Mouse (Mus musculus): ENCODE data around the gene Smad5. TPM values are rescaled to one million over a fixed set of nuclear protein-coding genes. Genes with fewer than 3 reads are reported as not detected.

Gene Smad5
- total and polyA plus RNA-seq, 3 experiments = 8.0 to 11.3 TPM; not detected in 1

DNA sequence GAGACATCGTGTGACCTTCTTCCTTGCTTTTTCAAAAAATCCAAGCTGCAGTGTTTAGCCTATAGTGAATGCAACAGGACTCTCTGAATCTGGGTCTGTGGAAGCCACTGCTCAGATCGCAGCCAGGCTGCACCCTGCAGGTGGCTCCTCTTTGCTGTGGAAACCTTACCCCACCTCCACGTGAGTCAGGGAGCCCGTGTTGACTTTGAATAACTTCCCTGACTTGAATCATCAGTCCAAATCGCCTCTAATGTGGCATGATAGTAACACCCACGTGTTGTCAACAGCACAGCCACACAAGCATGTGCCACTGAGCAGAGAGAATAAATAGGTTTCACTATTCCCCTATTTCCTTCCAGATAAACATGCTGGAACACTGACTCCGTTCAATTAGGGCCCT is 10.8 kb upstream of the Smad5 start:
- Histone ChIP-seq H3K79me2 (ENCODE audit: control insufficient read depth, insufficient read depth, low read length, poor library complexity) (no peaks in the 10 kb centered on the region), H3K4me3 (ENCODE audit: control insufficient read depth in 1 of 2, insufficient read depth in 1 of 2, low read depth in 2 of 2, low read length in 2 of 2) (no peak overlapping the region), H3K9ac (ENCODE audit: control insufficient read depth, low read depth, low read length, poor library complexity, severe bottlenecking) (no peak overlapping the region), H3K4me1 (ENCODE audit: control insufficient read depth in 1 of 2, insufficient read depth in 2 of 2, low read length in 2 of 2) (no peaks in the 10 kb centered on the region), H3K36me3 (ENCODE audit: control insufficient read depth in 1 of 2, insufficient read depth in 2 of 2, low read length in 2 of 2) (no peaks in the 10 kb centered on the region), H3K27me3 (ENCODE audit: control insufficient read depth in 1 of 2, insufficient read depth in 2 of 2, low read length in 2 of 2) (no peaks in the 10 kb centered on the region), H3K9me3 (replicated peaks; ENCODE audit: insufficient read depth, low read length) (no peaks in the 10 kb centered on the region), H3K27ac (ENCODE audit: control insufficient read depth, low read depth, low read length) (no peak overlapping the region)
- TF ChIP-seq MYC (IDR thresholded peaks at IDR 0.05; ENCODE audit: low read depth, low read length) (no peak), MAZ (IDR thresholded peaks at IDR 0.05; ENCODE audit: low read depth, low read length) (no peak), HCFC1 (IDR thresholded peaks at IDR 0.05; ENCODE audit: low read depth, low read length) (no peak), MAFK (IDR thresholded peaks at IDR 0.05; ENCODE audit: borderline replicate concordance, low read depth, low read length) (no peak), ELF1 (IDR thresholded peaks at IDR 0.05; ENCODE audit: low read depth, low read length) (no peak), MAX (IDR thresholded peaks at IDR 0.05; ENCODE audit: low read length) (no peak), BHLHE40 (IDR thresholded peaks at IDR 0.05; ENCODE audit: borderline replicate concordance, low read depth, low read length) (no peak), E2F4 (IDR thresholded peaks at IDR 0.05; ENCODE audit: borderline replicate concordance, low read depth, low read length) (no peak), KAT2A (conservative IDR thresholded peaks at IDR 0.05; ENCODE audit: low read depth, low read length) (no peak), SMC3 (IDR thresholded peaks at IDR 0.05; ENCODE audit: low read depth, low read length) (no peak), MYB (IDR thresholded peaks at IDR 0.05; ENCODE audit: low read depth, low read length) (no peak), USF1 (IDR thresholded peaks at IDR 0.05; ENCODE audit: low read depth, low read length) (no peak), ZNF384 (IDR thresholded peaks at IDR 0.05; ENCODE audit: low read depth, low read length) (no peak), NRF1 (IDR thresholded peaks at IDR 0.05; ENCODE audit: insufficient read depth, low read depth, low read length, poor library complexity, severe bottlenecking) (no peak), CHD2 (IDR thresholded peaks at IDR 0.05; ENCODE audit: low read length) (no peak), POLR2A (IDR thresholded peaks at IDR 0.05; ENCODE audit: control insufficient read depth in 1 of 2, insufficient read depth in 1 of 2, low read depth in 1 of 2, low read length in 2 of 2, poor library complexity in 1 of 2) (no peak), UBTF (IDR thresholded peaks at IDR 0.05; ENCODE audit: borderline replicate concordance, insufficient read depth, low read depth, low read length) (no peak), ETS1 (IDR thresholded peaks at IDR 0.05; ENCODE audit: low read depth, low read length) (no peak)
- no peak for DNase-seq (ENCODE audit: low read depth, low spot score)

GRCm38 (mm10) chr13:56692644-56693043 is 10.2 kb upstream of the Smad5 start:
- H3K4me1 ChIP-seq (ENCODE audit: control insufficient read depth in 1 of 2, insufficient read depth in 2 of 2, low read length in 2 of 2) = no peaks in the 10 kb centered on the region
- no peaks in the 10 kb centered on the region for H3K27me3 ChIP-seq (ENCODE audit: control insufficient read depth in 1 of 2, insufficient read depth in 2 of 2, low read length in 2 of 2)
- H3K36me3 ChIP-seq (ENCODE audit: control insufficient read depth in 1 of 2, insufficient read depth in 2 of 2, low read length in 2 of 2) = no peaks in the 10 kb centered on the region
- H3K9ac ChIP-seq (ENCODE audit: control insufficient read depth, low read depth, low read length, poor library complexity, severe bottlenecking) = no peak overlapping the region
- no peaks in the 10 kb centered on the region for H3K9me3 ChIP-seq (replicated peaks; ENCODE audit: insufficient read depth, low read length)
- H3K27ac ChIP-seq (ENCODE audit: control insufficient read depth, low read depth, low read length) = no peak overlapping the region
- H3K79me2 ChIP-seq (ENCODE audit: control insufficient read depth, insufficient read depth, low read length, poor library complexity) = no peaks in the 10 kb centered on the region
- TF ChIP-seq SIN3A (IDR thresholded peaks at IDR 0.05; ENCODE audit: low read length) (no peak), GATA1 (IDR thresholded peaks at IDR 0.05; ENCODE audit: low read depth, low read length) (no peak), NRF1 (IDR thresholded peaks at IDR 0.05; ENCODE audit: insufficient read depth, low read depth, low read length, poor library complexity, severe bottlenecking) (no peak), CHD2 (IDR thresholded peaks at IDR 0.05; ENCODE audit: low read length) (no peak), TBP (IDR thresholded peaks at IDR 0.05; ENCODE audit: low read depth, low read length) (no peak), ELF1 (IDR thresholded peaks at IDR 0.05; ENCODE audit: low read depth, low read length) (no peak), ZC3H11A (IDR thresholded peaks at IDR 0.05; ENCODE audit: low read depth, low read length) (no peak), ZMIZ1 (IDR thresholded peaks at IDR 0.05; ENCODE audit: low read depth, low read length) (no peak), ETS1 (IDR thresholded peaks at IDR 0.05; ENCODE audit: low read depth, low read length) (no peak), POLR2AphosphoS2 (IDR thresholded peaks at IDR 0.05; ENCODE audit: low read length) (no peak), TAL1 (IDR thresholded peaks at IDR 0.05; ENCODE audit: low read length) (no peak), RCOR1 (IDR thresholded peaks at IDR 0.05; ENCODE audit: low read depth, low read length) (no peak), NELFE (IDR thresholded peaks at IDR 0.05; ENCODE audit: low read depth, low read length) (no peak), ZKSCAN1 (IDR thresholded peaks at IDR 0.05; ENCODE audit: low read depth, low read length) (no peak), GABPA (IDR thresholded peaks at IDR 0.05; ENCODE audit: low read depth, low read length) (no peak), SMC3 (IDR thresholded peaks at IDR 0.05; ENCODE audit: low read depth, low read length) (no peak), CTCF (IDR thresholded peaks at IDR 0.05 in 2 of 3, conservative IDR thresholded peaks at IDR 0.05 in 1 of 3; ENCODE audit: control insufficient read depth in 1 of 3, insufficient read depth in 1 of 3, low read depth in 2 of 3, low read length in 3 of 3, poor library complexity in 1 of 3, severe bottlenecking in 1 of 3) (no peak), MYC (IDR thresholded peaks at IDR 0.05; ENCODE audit: low read depth, low read length) (no peak)
- DNase-seq (ENCODE audit: low read depth, low spot score) = no peak
- no peak overlapping the region for H3K4me3 ChIP-seq (ENCODE audit: control insufficient read depth in 1 of 2, insufficient read depth in 1 of 2, low read depth in 2 of 2, low read length in 2 of 2)

Measured in MEL (cell line).